Mouse (Mus musculus): ENCODE measurements around the gene Cracr2a.
A peak's percentile ranks its signal among the peaks of the same experiment; 100 is the strongest.

Cracr2a gene

DNA sequence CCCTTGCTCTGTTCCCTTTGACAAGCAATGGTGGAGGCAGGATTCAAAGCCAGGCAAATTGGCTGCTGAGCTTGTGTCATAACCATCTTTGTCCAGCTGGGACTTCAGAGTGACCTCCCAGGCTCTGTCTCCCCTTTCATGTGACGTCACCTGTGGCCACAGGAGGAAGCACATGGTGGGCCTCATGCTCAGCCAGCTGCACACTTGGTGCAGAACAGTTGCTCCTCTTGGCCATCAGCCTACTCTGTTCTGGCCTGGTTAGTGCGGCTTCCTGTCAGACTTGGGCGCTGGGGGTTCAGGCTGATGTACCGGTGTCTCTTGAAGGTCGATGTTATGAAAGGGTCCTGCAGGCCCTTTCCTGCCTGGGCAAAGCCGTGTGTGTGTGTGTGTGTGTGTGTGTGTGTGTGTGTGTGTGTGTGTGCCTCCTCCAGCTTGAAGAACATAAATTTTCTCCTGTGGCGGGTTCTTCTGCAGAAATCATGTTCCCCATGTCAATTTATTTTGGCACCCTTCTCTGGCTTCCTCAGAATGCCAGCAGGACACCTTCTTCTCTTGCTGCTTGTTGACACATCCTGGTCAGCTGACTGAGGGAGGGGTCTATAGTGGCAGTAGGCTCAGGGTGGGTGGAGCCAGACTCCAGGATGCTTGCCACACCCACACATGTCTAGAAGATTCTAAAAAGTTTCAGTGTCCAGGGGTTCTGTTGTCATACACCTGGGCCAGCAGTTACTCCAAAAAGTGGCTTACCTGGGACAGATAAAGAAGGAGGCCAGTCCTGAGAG, 5.0 kb downstream of the Cracr2a start:
- DNase-seq = peak in 1 of 2 experiments; percentile 75

DNA sequence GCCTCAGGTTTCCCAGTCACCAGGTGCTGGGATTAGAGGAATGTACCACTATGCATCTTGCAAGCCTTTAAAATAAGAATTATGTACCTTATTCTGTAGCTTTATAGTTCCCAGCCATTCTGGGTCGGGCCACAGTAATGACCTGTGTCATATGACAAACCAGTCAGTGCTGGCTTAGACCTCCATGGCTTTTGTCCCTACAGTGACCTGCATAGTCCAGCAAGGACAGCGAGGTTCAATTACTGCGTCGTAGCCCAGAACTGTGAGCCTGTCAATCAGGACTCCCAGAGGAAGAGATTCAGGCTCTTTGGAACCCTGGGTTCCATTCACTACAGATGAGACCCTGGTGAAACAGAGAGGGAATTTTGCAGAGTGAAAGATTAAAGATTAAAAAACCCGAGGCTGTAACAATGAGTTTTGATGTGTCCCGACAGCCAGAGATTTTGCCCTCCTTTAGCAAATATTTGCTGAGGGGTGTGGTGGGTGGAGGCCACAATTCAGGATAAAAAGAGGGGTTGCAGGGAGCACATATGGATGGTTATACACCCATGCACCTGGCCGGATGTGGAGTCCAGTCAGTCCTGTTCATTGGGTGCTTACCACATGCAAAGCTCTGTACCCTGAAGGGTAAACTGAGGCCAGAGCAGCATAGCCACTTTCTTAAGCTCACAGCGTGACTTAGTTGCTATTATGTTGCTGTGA, 10.9 kb downstream of the Cracr2a start:
- no peak for DNase-seq

DNA sequence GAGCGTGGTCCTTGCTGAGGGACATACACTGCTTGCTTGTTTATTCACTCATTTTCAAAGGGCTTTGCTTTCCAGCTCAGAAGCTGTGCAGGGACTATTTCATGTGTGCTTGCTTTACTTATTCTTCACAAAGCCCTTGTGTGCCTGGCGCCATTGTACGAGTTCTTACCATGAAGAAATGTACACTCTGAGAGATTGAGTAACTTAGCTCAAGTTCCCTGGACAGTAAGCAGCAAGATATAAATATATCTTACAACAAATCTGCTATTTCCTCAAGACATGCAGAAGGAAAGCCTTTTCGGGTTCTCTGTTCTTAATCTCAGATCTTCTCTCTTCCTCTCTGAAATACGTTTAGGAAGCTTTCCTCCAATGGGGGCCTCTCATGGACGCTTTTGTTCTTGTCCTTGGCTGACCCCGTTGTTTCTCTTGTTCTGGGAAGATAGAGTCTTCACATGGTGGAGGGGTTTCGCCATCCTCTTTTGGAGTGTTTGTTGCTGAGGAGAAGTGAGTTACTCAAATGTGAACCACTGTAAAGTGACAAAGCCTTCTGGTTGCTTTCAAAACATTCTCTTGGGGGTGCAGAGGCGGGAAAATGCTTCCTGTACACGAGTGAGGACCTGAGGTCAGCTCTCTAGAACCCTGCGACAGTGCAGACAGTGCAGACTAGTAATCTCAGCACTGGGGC, 12.8 kb downstream of the Cracr2a start:
- DNase-seq = no peak

DNA sequence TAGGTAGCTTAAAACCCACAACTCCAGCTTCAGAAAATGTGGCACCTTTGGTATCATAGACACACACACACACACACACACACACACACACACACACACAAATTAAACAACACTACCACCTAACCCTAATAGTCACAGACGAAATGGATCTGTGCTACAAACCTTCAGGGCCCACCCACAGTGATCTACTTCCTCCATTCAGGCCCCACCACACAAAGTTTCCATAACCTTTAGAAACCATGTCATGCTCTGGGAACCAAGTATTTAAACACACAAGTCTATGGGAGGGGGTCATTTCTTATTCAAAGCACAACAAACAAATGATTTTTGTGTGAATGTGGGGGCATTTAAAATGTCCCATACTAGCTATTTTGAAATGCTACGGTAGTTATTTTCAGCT, 14.1 kb downstream of the Cracr2a start:
- DNase-seq = no peak

DNA sequence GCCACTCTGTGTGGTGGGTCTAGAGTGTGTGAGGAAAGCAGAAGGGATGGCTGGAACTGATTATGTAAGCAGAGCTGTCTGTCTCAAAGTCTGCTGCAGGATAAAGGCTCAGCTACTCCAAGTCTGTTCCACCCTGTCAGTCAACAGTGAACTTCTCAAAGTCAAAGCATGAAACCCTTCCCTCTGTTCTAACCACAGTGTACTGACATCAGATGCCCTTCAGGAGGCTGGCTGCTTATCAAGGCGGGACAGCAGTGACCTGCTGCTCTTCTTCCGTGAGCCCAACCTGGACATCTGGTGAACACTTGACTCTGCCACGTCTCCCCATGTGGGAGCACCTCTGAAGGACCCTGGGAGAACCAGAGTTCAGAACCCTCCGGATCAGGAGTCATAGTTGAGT, 16.6 kb downstream of the Cracr2a start:
- no peak for DNase-seq

DNA sequence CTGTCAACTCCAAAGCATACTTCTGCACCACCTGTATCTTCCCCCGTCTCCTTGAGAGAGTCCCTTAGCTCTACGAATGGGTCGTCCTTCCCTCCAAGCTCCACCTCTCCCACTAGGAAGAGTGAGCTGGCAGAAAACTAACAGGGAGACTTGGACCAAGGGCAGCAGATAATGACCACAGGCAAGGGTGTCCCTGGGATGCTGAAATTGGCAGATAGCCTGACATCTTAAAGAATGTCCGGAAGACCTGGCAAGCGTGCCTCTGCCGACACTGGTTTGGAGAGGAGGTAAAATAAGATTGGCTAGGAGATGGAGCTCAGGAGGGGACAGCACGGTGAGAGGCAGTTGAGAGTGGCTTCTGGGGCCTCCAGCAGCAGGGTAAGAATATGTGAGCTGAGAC, 17.2 kb downstream of the Cracr2a start:
- no peak for DNase-seq

DNA sequence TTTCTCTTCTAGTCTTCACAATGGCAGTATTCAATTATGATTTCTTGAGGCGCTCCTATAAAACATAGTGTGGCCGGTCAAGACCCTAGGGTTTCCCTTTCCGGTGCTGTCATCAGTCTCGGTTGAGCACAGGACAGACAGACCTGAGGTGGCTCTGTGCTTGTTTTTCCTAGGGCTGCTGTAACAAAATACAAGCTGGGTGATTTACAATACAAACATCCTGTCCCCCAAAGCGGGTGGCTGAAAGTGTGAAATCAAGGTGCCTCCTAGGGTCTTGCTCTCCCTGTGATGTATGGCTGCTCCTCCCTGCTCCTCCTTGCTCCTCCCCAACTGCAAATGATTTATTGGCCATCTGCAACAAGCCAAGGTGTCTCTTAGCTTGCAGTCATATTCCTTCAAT, 17.7 kb downstream of the Cracr2a start:
- DNase-seq = no peak

DNA sequence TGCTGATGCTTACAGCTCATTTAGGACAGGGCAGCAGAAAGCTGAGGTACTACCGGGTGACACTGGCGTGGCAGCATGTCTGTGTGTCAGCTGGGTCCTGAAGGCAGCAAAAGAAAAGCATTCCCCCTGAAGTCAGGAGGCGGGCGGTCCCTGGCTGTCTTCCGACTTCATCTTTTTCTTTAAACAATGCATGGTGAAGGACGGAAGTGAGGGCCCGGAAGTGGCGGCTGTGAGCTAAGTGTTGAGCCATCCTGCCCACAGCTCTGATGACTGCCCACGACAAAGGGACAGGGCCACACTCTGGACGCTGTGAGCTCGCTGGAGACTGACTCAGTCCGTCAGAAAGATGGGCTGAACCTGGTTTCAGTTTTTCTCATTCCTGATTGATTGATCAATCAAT, 20.8 kb downstream of the Cracr2a start:
- DNase-seq = peak in 1 of 2 experiments; percentile 6

DNA sequence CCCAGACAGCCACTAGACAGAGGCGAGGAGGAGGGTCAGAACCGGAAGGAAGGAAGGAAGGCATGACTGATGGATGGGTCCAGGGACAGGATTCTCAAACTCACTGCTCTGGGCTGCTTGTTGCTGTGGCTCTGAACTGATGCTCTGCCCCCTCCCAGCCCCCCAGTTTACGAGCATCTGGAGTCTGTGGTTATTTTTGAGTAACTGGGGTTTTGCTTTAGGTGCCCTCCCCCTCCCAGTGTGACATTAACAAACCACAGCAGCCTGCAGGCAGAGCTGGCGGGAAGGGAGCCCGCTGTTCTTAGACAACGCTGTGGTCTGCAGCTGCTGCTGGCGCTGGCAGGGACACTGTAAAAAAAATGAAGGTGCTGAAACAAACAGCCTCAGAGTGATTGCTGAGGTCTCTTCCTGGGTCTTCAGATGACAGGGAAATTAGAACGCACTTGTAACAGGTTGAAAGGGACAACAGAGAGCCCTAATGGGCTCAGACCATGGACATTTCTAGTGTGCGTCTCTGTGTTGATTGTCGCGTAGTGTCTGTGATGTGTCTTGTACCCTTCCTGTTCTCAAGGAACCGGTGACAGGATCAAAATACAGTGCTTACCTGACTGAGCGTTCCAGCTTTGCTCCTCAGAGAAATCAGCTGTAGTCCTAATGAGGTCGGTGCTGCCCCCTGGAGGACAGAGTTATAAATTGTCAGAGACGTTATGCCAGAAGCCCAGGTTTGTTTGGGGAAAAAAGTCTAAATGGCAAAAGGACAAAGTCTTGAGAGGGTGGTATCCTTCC, 21.4 kb downstream of the Cracr2a start:
- DNase-seq = peak; percentile 79 to 93

DNA sequence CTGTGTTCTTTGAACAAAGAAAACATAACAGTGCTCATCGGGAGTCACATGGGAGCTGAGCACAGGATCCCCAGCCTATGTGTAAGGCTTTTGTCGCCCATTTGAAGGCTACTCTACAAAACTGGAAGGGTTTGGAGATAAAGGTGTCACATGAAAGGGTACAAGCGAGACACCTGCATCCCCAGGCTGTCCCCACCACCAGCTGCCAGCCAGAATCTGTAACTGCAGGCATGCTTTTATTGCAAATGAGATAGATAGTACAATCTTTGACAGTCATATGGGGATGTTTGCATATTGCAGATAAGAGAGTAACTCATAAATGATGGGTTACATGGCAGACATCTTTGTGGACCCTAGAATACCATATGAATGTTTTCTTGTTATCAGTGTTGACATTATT, 30.3 kb downstream of the Cracr2a start:
- no peak for DNase-seq

DNA sequence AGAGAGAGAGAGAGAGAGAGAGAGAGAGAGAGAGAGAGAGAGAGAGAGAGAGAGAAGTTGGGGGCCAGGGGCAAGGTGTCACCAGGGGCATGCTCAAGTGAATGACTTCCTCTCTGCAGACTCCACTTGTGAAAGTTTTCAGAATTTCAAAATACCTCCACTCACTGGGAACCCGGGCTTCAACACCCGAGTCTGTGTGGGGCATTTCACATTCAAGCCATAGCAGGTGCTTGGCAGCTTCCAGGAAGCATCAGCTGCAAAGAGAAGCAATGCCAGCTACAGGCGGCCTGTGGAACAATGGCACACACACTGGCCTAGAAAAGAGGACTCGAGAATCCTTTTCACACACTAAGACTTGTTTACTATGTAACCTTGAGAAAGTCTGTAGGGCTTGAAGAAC, 32.3 kb downstream of the Cracr2a start:
- no peak for DNase-seq

DNA sequence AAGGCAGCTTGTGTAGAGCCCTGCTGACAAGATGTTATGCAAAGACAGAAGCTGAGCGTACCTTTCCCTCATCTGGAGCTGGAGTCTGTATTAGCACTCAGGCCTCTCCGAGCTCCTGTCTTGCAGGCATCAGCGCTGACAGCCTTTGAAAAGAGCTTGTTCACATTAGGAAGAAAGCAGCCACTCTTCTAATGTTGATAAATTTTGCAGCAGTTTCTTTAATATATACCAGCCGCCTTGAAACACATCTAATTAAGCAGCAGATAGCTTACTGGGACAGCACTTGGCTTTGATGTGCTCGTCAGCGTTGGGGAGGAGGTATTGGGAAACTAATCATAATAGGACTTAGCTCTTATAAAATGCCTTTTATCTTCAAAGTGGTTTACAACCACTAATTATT, 38.1 kb downstream of the Cracr2a start:
- DNase-seq = no peak

DNA sequence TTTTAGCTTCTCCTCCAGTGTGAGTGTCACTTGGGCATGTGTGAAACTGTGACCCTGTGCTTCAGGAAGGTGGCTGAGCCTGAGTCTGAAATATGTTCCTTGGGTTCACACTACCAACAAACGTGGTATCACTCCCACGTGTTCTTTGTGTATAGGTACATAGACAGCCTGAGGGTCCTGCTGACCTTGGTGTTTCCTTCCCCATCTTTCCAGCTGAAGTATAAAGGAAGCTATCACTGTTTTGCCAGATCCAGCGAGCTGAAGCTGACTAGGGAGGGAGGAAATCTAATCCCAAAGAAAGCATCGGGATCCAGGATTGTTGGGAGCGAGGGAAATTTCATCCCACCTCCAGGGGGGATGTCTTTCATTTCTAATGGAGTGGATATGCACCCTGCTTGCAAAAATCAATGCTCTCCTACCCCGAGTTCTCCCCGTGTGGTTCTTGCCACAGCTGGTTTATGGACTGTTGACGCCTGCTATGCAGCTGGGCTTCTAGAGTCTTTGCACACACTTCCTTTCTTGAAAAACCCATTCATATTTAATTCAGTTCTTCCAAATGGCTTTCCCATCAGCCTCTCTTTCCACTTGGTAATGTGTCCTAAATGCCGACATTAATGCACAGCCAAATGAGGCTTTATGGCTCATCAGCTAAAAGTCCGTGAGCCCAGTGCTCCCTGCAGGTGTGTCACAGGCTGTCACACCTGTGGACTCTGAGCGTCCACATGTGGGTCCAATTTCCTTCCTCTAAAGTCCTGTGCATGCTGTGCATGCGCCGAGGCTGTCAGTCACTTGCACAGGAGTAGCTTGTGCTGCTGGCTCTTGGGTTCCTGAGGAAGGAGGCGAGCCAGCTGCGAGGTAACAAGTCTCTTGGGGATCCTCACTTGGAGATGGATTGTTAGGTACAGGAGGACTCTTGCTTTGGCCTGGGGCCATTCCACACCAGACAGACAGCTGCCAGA, 44.2 kb downstream of the Cracr2a start:
- DNase-seq = peak in 1 of 2 experiments; percentile 9

DNA sequence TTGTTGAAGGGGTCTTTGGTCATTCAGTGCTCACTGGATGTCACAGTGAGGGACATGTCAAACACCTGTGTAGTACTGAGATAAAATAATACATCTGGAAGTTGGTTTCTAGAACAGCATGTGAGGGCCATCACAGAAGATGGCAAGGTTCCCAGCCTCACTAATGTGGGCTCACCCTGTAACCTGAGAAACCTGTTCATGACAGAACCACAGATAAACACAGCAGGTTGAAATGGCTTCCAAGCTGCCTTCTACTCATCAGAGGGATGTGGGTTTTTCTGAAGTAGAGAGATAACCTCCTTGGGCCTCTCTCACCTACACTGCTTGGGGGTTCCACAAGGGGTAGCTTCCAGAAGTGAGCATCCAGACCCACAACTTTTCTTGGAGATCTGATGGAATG, 48.5 kb downstream of the Cracr2a start:
- no peak for DNase-seq

DNA sequence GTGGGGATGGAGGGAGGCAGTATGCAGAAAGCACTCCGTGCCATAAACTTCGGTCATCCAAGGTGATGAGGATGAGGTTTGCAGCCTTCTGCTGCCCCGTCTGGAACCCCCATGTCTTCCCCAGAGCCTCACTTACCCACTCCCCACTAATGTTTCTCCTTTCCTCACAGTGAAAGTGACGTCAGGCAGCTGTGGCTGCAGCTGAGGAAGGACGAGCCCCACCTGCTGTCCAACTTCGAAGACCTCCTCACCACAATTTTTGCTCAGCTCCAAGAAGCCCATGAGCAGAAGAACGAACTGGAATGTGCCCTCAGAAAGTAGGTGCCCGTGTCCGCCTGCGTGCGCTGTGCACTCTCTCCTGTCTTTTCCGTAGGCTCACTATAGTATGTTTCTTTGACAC, 50.1 kb downstream of the Cracr2a start:
- DNase-seq = no peak

DNA sequence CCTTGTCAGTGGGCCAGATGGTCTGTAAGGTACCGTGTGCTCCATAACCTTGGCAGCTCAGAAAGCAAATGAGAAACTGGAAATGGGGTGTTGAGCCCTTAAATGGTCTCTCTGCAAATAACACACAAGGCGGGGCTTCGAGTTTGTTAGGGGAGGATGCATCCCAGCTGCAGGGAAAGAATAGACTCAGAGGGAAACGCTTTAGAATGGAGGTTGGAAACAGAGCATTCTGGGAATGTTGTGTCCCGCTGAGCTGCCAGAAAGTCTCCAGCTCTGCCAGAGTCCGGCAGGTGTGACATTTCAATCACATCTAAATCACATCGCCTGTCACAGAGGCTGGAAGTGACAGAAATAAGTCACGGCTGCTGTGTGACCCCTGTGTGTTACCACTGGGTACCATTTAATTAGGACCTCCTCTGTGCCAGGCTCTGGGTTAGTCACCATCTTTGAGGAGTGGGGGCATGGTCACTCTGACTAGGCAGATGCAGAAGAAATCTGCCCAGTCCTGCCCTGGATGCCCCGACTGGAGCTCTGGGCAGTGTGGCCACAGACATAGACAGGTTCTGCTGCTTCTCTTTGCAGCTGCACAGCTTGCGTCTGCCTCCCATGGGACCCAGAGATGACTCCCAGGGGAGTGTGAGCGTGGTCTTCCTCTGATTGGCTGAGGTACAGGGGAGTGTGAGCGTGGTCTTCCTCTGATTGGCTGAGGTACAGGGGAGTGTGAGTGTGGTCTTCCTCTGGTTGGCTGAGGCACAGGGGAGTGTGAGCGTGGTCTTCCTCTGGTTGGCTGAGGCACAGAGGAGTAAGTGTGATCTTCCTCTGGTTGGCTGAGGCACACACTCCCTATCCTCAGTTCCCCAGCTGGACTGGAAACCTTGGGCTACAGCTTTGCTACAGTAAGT, 53.2 kb downstream of the Cracr2a start:
- DNase-seq = no peak

DNA sequence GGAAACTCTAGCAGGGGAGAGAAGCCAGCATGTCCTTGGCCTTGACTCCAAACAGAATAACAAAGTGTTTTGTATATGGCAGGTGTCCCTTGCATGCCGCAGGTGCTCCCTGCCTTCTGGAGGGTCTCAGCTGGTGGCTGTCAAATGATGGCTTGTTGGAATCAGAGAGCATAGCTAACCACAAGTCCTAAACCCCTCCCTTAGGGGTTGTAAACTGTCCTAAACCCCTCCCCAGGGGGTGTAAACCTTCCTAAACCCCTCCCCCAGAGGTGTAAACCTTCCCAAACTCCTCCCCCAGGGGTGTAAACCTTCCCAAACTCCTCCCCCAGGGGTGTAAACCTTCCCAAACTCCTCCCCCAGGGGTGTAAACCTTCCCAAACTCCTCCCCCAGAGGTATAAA, 55.5 kb downstream of the Cracr2a start:
- no peak for DNase-seq

DNA sequence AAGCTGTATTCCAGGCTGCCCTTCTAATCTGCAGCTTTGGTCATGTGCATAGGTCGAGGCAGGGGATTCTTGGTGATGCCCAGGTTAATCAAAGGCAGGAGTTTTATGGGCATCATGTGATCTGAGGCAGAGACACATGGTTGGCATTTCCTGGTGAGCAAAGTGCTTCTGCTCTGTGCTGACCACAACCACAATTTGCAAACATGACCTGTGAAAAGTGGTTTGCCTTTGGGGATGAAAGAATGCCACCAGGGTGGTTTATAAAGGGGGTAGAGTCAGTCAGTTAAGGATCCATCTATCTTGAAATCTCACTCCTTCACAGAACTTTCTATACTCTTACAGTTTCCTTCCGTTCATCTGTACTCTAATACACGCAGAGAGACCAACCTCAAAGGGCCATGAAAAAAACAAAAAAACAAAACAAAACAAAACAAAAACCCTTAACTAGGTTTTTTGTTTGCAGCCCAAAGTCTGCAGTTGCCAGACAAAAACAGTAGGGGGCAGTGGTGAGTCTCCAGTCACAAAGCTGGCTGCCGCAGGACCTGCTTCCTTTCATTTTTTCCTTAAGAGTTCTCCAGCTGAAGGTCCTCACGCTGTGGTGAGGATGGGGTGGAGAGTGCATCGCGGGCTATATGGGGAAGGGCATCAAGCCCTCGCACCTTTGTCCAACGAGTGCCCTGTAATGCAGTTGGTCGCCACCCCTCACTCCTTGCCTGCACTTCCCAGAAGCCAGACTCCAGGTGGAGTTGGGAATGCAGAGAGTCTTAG, 56.3 kb downstream of the Cracr2a start:
- peak in 1 of 2 experiments; percentile 18 for DNase-seq

DNA sequence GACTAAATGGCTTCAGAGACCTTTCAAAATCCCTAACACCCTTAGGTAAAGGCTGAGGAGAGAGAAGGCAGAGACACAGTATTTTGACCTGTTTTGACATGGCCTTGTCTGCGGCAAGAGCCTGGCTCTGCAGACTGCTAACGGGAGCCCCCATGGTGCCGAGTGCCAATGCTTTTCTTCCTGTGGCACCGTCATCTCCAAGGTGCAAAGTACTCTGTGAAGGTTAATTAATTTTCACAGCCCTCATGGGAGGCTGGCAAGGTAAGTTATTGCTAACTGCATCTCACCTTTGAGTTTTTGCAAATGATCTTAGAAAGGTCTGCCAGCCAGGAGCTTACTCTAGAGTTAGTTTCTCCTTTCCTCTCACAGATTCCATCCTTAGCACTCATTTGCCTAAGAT, 57.5 kb downstream of the Cracr2a start:
- peak; percentile 11 to 59 for DNase-seq

DNA sequence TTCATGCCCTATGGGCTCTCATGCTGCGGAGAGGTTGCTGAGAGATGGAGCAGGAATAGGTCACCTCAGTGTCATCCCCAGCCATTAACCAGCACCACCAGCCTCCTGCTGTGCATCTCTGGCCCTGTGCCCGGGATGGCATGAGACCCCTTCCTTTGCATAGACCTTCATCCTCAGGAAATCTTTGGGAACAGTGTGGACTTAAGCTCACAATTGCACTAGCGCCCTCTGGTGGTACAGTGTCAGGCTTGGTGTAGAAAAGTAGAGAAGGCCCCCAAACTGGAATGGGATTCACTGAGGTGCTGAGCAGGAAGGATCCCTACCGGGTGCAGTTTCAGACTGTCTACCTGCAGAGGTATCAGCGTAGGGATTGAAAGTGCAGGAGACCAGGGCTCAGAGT, 64.0 kb downstream of the Cracr2a start:
- peak; percentile 58 to 85 for DNase-seq
